Mouse (Mus musculus) common myeloid progenitor, adult 5-6 weeks (primary cell): Measurements from ENCODE around the gene Pus1. TPM values are rescaled to one million over a fixed set of nuclear protein-coding genes. Genes with fewer than 3 reads are reported as not detected.
"Not testable (repeated sequence)": the region's sequence is repeated elsewhere in the genome, so short reads cannot be mapped to it uniquely, and the experiment has no call there.

ENCODE experiments used
- ATAC-seq: replicated peaks from 2 replicates; pipeline ENCODE4 v1.8.0; 2016; ENCODE audit warnings: low read depth, mild to moderate bottlenecking, moderate TSS enrichment, inconsistent platforms; ENCODE audit not compliant: poor library complexity, severe bottlenecking
- total RNA-seq: library from RNA; stranded (forward); fragments of 200-1000, 187-1606 nt; gene quantifications from 2 replicates; pipeline ENCODE4 v1.2.3, GENCODE M21; 2017

Gene Pus1
- total RNA-seq, 1 experiment from 2014 or later, result 65.7 TPM

- no peak for ATAC-seq
These were observed 2.7 kb upstream of the Pus1 start for GRCm38 (mm10) chr5:110783150-110783549.

GRCm38 (mm10) chr5:110781529-110782238 is 1.2 kb upstream of the Pus1 start:
- no peak for ATAC-seq

DNA sequence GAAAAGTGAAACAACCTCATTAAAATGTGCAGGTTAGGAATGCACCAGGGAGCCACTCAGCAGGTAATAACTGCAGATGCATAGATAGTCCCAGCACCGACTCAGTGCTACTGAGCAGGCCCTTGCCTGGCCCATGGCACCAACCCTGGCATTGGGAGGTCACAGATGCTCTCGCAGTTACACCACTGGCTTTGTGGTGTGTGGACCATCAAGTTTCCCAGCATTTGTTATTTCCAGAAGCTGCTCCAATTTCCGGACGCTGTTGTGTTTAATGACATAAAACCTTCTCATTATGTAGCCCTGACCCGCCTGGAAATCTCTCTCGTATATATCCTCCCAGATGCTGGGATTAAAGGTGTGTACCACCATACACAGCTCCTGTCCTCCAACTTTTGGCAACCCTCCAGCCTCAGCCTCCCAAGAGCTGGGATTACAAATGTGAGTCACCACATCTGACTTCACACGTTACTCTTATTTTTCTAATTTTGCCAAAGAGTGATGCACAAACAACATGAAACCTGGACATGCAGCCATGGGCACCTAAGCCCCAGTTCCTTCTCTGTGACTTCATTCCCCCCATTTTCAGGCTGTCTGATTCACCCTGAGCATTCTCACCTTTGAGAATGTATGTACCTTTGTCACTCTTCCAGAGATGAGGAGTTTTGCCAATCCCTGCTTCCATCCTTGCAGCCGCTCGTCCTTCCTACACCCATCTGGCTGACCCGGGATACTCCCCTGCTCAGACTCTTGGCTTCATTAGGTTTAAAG is 486 bp upstream of the Pus1 start:
- no peak for ATAC-seq

GRCm38 (mm10) chr5:110779276-110779997 is 1.0 kb downstream of the Pus1 start:
- ATAC-seq, result no peak

DNA sequence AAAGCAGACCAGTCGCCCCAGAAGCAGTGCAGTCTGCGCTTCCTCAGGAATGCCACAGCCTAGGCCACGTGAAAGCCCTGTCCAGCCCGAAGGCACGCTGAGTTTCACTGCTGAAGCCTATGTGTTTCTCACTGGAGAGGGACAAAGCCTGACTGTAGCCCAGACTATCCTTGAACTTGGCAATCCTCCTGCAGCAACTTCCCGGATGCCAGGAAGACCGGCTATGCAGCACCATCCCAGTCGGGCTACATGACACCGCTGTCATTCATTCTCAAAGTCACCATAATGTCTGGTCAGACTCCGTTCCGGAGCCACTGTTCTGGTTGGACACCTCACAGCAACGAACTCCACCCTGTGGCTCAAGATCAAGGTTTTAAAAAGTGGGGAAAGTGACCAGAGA is 2.2 kb downstream of the Pus1 start:
- ATAC-seq, result no peak

DNA sequence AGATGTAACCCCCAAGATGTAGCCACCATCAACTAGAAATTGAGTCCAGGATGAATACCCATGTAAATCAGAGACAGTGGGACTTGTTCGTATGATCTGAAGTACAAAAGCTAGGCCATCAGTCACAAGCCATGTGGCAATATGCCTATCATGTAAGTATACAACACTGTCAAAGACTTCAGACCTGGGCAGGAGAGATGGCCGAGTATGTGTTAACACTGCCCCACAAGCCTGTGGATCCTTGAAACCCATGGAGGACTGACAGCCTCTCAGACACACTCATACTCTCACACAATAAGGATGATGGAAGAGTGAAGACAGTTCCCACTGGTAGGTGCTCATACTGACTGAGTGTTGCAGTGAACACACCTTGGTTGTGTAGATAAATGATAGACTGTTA is 4.3 kb downstream of the Pus1 start:
- no peak for ATAC-seq

DNA sequence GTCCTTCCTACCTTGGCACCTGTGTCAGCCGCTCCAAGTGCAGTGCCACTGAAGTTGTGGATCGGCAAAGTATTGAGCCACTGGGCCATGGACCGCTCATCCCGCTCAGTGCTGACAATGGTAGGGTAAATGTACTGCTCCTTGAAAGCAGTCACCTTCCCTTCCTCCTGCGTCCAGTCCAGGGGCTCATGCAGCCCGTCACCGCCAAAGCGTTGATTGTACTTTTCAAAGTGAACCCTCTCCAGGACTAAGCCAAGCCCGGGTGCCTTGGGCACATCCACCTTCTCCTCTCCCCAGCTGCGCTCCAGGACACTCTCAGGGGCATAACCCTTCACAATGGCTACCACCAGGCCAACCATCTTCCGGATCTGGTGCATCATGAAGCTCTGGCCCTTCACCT is 5.9 kb downstream of the Pus1 start:
- ATAC-seq, result no peak

GRCm38 (mm10) chr5:110772945-110773344 is 7.5 kb downstream of the Pus1 start:
- not testable (repeated sequence) for ATAC-seq

- ATAC-seq, result peak; percentile 92
These were observed 9.9 kb downstream of the Pus1 start, which contains the start of gene Ep400 for GRCm38 (mm10) chr5:110770448-110771158. TSS of gene Ep400 (minus strand) at chr5:110770717.

DNA sequence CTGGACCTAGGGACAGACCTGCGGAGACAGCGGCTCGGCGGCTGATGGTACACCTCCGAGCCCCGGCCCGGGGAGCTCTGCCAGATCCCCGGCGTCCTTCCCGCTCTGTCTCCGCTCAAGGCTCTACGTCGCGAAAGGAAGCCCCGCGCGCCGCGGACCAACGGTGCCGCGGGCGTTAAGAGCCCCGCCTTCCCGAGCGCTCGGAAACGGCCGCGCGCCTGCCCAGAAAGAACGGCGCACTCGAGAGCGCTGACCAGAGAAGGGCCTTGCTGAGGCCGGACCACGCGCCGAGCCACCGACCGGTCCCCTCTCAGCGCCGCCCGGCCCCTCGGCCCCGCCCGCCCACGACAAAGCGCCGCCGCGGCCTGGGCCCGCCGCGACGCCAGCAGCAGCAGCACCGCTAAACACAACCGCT is 10.4 kb downstream of the Pus1 start:
- ATAC-seq, result 0 out of 2 replicates have a peak, but pooled peaks have one; percentile 2

DNA sequence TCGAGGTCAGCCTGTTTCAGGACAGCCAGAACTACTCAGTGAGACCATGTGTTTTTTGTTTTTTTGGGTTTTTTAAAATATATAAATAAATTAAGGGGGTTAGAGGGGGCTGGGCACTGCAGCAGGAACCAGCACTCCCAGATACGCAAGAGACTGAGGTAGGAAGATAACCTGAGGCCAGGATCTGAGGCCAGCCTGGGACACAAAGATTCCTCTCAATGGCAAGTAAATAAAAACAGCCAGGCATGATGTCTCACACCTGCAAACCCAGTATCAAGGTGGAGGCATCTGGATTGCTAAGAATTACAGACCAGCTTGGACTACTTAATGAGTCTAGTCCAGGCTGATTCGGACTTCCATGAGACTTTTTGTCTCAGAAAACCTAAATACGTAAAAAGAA is 11.2 kb downstream of the Pus1 start:
- ATAC-seq, result no peak

- no peak for ATAC-seq
These were observed 16.6 kb downstream of the Pus1 start for GRCm38 (mm10) chr5:110763890-110764289.

GRCm38 (mm10) chr5:110745021-110745420 is 35.4 kb downstream of the Pus1 start:
- ATAC-seq, result no peak

DNA sequence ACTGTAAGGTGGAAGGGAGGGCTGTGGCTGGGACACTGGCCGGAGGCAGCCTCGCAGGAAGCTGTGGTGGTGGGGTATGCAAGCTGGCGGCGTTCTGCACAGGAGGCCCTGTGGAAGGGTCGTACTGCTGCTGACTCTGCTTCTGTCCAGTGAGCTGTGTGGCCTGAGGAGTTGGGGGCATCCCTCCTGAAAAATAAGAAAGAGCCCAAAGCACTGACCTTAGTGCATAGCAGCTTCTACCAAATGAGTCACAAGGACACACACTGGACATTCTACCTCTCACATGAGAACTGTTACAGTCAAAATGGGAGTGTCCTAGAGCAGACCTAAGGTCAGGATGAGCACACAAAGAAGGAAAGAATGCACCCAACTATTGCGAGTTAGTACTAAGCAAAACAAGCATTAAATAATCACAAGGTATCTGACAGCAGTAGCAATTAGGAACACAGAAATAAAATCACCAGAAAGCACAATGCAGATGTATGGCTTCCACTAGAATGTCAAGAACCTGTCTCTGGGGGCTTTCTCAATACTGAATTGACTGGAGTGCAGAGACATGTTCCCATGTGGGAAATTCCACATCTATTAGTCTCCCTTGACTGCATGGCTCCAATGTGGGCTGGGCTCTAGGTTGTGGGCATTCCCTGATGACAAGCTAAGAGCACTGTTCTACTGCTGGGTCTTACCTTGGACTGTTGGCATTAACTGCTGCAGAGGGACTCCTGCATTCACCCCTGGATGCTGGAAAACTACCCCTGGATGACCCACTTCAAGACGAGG is 40.8 kb downstream of the Pus1 start:
- no peak for ATAC-seq

DNA sequence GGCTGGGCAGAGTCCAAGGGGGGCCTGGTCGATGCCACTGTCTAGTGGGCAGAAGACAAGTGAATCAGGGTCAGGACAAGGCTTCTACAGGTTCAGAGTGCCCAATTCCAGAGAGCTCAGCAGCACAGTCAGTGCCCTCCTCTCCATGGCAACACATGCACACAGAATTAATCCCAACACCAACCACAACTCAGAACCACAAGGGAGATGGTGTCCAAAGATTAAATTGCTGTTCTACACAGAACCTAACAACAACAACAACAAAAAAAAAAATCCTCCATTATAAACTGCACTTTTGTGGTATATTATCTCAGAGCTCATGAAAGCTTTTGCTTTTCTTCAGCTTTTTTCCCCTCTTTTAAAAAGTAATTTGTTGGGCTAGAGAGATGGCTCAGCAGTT is 44.9 kb downstream of the Pus1 start:
- ATAC-seq, result no peak

DNA sequence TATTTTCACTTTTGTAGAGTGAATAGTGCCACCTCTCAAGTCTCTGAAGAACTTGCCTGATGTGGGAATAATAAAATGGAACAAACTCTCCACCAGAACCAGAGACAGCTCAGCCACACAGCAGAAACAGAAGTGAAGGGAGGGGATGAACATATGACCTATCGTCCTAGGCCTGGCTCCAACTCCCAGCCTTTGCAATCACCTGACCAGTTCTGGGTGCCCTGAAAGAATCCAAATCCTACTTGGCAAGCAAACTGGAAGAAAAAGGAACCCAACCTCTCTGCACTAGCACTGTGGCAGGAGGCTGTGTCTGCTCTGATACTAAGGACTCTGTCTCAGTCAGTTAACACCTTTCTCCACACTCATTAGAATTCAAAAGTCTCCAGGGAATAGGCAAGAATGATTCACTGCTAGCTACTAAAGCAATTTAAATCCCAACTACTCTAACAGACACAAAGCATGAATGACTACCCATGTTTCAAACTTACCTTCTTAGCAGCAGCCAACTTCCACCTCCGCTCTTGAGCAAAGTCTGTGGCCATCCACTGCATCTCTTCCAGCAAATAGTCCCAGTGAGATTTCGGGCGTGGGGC is 47.1 kb downstream of the Pus1 start:
- no peak for ATAC-seq

DNA sequence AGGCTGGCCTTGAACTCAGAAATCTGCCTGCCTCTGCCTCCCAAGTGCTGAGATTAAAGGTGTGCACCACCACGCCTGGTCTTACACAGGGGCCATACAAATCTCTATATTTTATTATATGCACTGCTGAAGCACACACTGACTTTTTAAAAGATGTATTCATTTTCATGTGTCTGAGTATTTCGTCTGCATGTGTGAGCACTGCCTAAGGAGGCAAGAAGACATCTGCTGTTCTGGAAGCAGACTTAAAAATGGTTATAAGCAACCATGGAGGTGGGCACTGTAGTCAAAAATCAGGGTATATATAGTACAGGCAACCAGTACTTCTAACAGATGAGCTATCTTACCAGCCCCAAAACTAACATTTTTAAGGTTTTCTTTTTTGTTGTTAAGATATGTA is 49.2 kb downstream of the Pus1 start:
- ATAC-seq, result no peak

DNA sequence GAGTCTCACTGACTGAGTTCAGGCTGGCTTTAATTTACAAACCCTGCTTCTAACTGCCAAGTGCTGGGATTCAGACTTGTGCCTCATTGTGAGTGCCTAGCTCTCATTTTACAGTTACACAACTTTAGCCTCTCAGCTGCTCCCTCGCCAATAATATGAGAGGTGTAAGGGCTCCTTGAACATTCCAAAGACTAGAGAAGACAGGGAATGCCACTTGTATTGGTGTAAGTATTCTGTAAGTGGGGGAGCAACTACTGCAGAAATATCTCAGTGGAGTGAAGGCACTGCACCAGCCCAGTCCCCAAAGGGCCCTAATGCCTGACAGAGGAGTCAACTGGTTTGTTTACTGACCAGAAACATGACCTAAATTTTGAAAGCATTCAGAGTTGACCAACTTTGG is 52.6 kb downstream of the Pus1 start:
- no peak for ATAC-seq
